Mouse (Mus musculus): ENCODE data around the gene Ptprd. TPM values are rescaled to one million over a fixed set of nuclear protein-coding genes. Genes with fewer than 3 reads are reported as not detected.

The Ptprd gene
- total and polyA plus RNA-seq, 3 experiments, result 0.30 to 0.66 TPM; not detected in 1

DNA sequence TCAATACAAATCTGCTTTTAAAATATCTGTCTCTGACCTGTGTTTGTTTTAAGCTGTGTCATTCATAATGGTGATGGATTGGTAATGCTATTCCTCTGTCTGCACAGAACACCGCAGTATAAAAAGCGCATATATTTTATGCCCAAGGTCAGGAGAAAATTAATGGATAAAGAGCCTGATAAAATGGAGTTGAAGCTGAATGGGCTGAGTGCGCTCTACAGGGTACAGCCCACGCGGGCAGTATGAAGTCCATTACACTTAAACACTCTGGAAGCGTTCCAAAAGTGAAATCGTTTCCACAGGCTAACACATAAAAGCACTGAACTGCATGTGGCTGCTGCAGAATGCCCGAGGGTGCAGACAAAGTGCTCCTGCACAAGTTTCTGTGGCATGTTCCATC lies 2032.3 kb downstream of the Ptprd start:
- ATAC-seq (ENCODE audit: extremely low read depth, insufficient number of reproducible peaks, low FRiP score, poor library complexity, severe bottlenecking), result no peak
- H3K4me3 ChIP-seq (ENCODE audit: low read depth, low read length), result no peak overlapping the region
- no peaks in the 10 kb centered on the region for H3K4me1 ChIP-seq (ENCODE audit: insufficient read depth, low read depth, low read length)
- no peak for DNase-seq (ENCODE audit: low spot score)
- H3K9me3 ChIP-seq (replicated peaks), result no peaks in the 10 kb centered on the region
- H3K36me3 ChIP-seq (replicated peaks), result no peaks in the 10 kb centered on the region
- TF ChIP-seq CTCF (IDR thresholded peaks at IDR 0.05; ENCODE audit: low read depth, low read length), result no peak
- no peak for TF ChIP-seq GATA2 (IDR thresholded peaks at IDR 0.05; ENCODE audit: borderline replicate concordance, low read depth, low read length)
- no peak for TF ChIP-seq GATA1 (IDR thresholded peaks at IDR 0.05; ENCODE audit: borderline replicate concordance, low read length)
- no peak for TF ChIP-seq POLR2AphosphoS5 (IDR thresholded peaks at IDR 0.05; ENCODE audit: insufficient replicate concordance, low read depth, low read length)
- no peaks in the 10 kb centered on the region for H3K27me3 ChIP-seq (ENCODE audit: insufficient read depth, low read length)

GRCm38 (mm10) chr4:76175086-76175485 lies 2036.7 kb downstream of the Ptprd start:
- ATAC-seq (ENCODE audit: extremely low read depth, insufficient number of reproducible peaks, low FRiP score, poor library complexity, severe bottlenecking), result no peak
- Histone ChIP-seq H3K4me3 (ENCODE audit: low read depth, low read length) (no peak overlapping the region), H3K9me3 (replicated peaks) (no peaks in the 10 kb centered on the region), H3K27me3 (ENCODE audit: insufficient read depth, low read length) (no peaks in the 10 kb centered on the region), H3K4me1 (ENCODE audit: insufficient read depth, low read depth, low read length) (no peaks in the 10 kb centered on the region), H3K36me3 (replicated peaks) (no peaks in the 10 kb centered on the region)
- TF ChIP-seq GATA2 (IDR thresholded peaks at IDR 0.05; ENCODE audit: borderline replicate concordance, low read depth, low read length), result no peak
- no peak for TF ChIP-seq POLR2AphosphoS5 (IDR thresholded peaks at IDR 0.05; ENCODE audit: insufficient replicate concordance, low read depth, low read length)
- TF ChIP-seq CTCF (IDR thresholded peaks at IDR 0.05; ENCODE audit: low read depth, low read length), result no peak
- no peak for TF ChIP-seq GATA1 (IDR thresholded peaks at IDR 0.05; ENCODE audit: borderline replicate concordance, low read length)
- TF ChIP-seq TAL1 (conservative IDR thresholded peaks at IDR 0.05; ENCODE audit: low read depth, low read length), result no peak
- no peak for DNase-seq (ENCODE audit: low spot score)

DNA sequence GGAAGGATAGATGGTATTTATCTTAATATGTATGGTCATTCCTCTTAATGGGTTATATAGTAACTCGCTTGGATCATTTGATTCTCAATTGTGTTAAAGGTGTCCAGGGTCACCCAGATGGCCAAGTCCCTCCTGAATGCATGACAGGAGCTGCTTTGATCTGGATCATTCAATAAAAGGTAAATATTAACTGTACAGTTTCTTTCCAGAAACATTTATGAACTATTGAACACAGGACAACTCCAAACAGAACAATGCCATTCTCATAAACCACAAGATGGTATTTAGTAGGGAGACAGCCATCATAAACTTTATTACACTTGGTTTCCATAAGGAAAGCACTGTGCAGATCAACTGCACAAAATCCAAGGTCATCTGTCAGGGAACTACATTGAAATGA lies 2056.0 kb downstream of the Ptprd start:
- H3K4me1 ChIP-seq (ENCODE audit: insufficient read depth, low read depth, low read length), result no peaks in the 10 kb centered on the region

DNA sequence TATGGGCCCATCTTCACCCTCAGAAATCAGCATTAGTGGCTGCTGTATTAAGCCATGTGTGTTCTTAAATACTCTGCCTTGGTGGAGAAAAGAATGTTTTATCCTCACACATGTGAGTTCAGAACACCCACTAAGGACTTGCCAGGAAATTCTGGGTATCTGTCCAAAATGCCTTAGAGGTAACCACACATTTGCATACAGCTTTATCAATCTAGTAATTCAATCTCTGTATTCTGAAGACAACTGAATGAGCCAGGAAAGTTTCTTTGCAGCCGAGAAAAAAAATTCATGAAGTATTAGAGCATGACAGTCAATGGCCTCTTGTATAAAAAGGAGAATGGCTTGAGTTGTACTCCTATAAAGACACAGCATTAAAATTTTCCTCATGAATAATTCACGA lies 2057.6 kb downstream of the Ptprd start:
- no peak for DNase-seq (ENCODE audit: low spot score)
- peaks cover 4% of the 10 kb centered on the region; the same call in 1 of the 2 replicates for H3K27me3 ChIP-seq (ENCODE audit: insufficient read depth, low read length)
- no peak for TF ChIP-seq TAL1 (conservative IDR thresholded peaks at IDR 0.05; ENCODE audit: low read depth, low read length)
- TF ChIP-seq GATA1 (IDR thresholded peaks at IDR 0.05; ENCODE audit: borderline replicate concordance, low read length), result no peak
- no peak for TF ChIP-seq GATA2 (IDR thresholded peaks at IDR 0.05; ENCODE audit: borderline replicate concordance, low read depth, low read length)
- no peak for TF ChIP-seq CTCF (IDR thresholded peaks at IDR 0.05; ENCODE audit: low read depth, low read length)
- no peak for TF ChIP-seq POLR2AphosphoS5 (IDR thresholded peaks at IDR 0.05; ENCODE audit: insufficient replicate concordance, low read depth, low read length)

More for the DNA sequence above, 2056.0 kb downstream of the Ptprd start:
- Histone ChIP-seq H3K27me3 (ENCODE audit: insufficient read depth, low read length) (peaks cover 4% of the 10 kb centered on the region; the same call in 1 of the 2 replicates), H3K9me3 (replicated peaks) (no peaks in the 10 kb centered on the region), H3K36me3 (replicated peaks) (no peaks in the 10 kb centered on the region), H3K4me3 (ENCODE audit: low read depth, low read length) (no peak overlapping the region)
- ATAC-seq (ENCODE audit: extremely low read depth, insufficient number of reproducible peaks, low FRiP score, poor library complexity, severe bottlenecking), result no peak
- DNase-seq (ENCODE audit: low spot score), result no peak
- TF ChIP-seq GATA1 (IDR thresholded peaks at IDR 0.05; ENCODE audit: borderline replicate concordance, low read length) (no peak), CTCF (IDR thresholded peaks at IDR 0.05; ENCODE audit: low read depth, low read length) (no peak), POLR2AphosphoS5 (IDR thresholded peaks at IDR 0.05; ENCODE audit: insufficient replicate concordance, low read depth, low read length) (no peak), GATA2 (IDR thresholded peaks at IDR 0.05; ENCODE audit: borderline replicate concordance, low read depth, low read length) (no peak), TAL1 (conservative IDR thresholded peaks at IDR 0.05; ENCODE audit: low read depth, low read length) (no peak)

DNA sequence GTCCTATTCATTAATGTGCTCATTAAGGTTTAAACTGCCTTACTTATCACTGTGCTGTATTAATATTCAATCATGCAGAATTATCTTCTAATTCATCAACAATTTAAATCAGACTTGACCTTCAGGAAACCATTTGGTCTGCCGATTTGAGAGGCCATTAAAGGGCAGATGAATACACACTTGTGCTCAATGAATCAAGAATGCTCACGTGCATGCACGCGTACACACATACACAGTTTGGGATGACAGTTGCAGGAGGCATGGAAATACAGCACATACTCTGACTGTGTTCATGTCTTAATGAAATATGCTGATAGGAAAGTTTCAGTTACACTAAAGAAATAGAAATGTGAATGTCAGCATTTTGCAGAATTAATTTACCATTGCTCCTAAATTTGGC lies 2066.8 kb downstream of the Ptprd start:
- H3K4me3 ChIP-seq (ENCODE audit: low read depth, low read length), result no peak overlapping the region
- no peak for TF ChIP-seq GATA1 (IDR thresholded peaks at IDR 0.05; ENCODE audit: borderline replicate concordance, low read length)
- no peak for TF ChIP-seq CTCF (IDR thresholded peaks at IDR 0.05; ENCODE audit: low read depth, low read length)
- TF ChIP-seq POLR2AphosphoS5 (IDR thresholded peaks at IDR 0.05; ENCODE audit: insufficient replicate concordance, low read depth, low read length), result no peak
- TF ChIP-seq TAL1 (conservative IDR thresholded peaks at IDR 0.05; ENCODE audit: low read depth, low read length), result no peak
- TF ChIP-seq GATA2 (IDR thresholded peaks at IDR 0.05; ENCODE audit: borderline replicate concordance, low read depth, low read length), result no peak
- no peaks in the 10 kb centered on the region for H3K27me3 ChIP-seq (ENCODE audit: insufficient read depth, low read length)
- ATAC-seq (ENCODE audit: extremely low read depth, insufficient number of reproducible peaks, low FRiP score, poor library complexity, severe bottlenecking), result no peak
- DNase-seq (ENCODE audit: low spot score), result no peak
- no peaks in the 10 kb centered on the region for H3K36me3 ChIP-seq (replicated peaks)
- H3K9me3 ChIP-seq (replicated peaks), result no peaks in the 10 kb centered on the region
- H3K4me1 ChIP-seq (ENCODE audit: insufficient read depth, low read depth, low read length), result no peaks in the 10 kb centered on the region

More for the DNA sequence above, 2057.6 kb downstream of the Ptprd start:
- Histone ChIP-seq H3K4me1 (ENCODE audit: insufficient read depth, low read depth, low read length) (no peaks in the 10 kb centered on the region), H3K9me3 (replicated peaks) (no peaks in the 10 kb centered on the region), H3K4me3 (ENCODE audit: low read depth, low read length) (no peak overlapping the region), H3K36me3 (replicated peaks) (no peaks in the 10 kb centered on the region)
- ATAC-seq (ENCODE audit: extremely low read depth, insufficient number of reproducible peaks, low FRiP score, poor library complexity, severe bottlenecking), result no peak

- H3K36me3 ChIP-seq (replicated peaks), result no peaks in the 10 kb centered on the region
- H3K4me3 ChIP-seq (ENCODE audit: low read depth, low read length), result no peak overlapping the region
- no peaks in the 10 kb centered on the region for H3K9me3 ChIP-seq (replicated peaks)
- H3K4me1 ChIP-seq (ENCODE audit: insufficient read depth, low read depth, low read length), result no peaks in the 10 kb centered on the region
- DNase-seq (ENCODE audit: low spot score), result no peak
- no peak for ATAC-seq (ENCODE audit: extremely low read depth, insufficient number of reproducible peaks, low FRiP score, poor library complexity, severe bottlenecking)
- TF ChIP-seq GATA1 (IDR thresholded peaks at IDR 0.05; ENCODE audit: borderline replicate concordance, low read length) (no peak), GATA2 (IDR thresholded peaks at IDR 0.05; ENCODE audit: borderline replicate concordance, low read depth, low read length) (no peak), TAL1 (conservative IDR thresholded peaks at IDR 0.05; ENCODE audit: low read depth, low read length) (no peak), CTCF (IDR thresholded peaks at IDR 0.05; ENCODE audit: low read depth, low read length) (no peak), POLR2AphosphoS5 (IDR thresholded peaks at IDR 0.05; ENCODE audit: insufficient replicate concordance, low read depth, low read length) (no peak)
- no peaks in the 10 kb centered on the region for H3K27me3 ChIP-seq (ENCODE audit: insufficient read depth, low read length)
These were observed 2067.4 kb downstream of the Ptprd start for GRCm38 (mm10) chr4:76144333-76144732.

Data from G1E (cell line).